9 mouse cellular contexts compared by ENCODE assay signal in the genomic region with DNA sequence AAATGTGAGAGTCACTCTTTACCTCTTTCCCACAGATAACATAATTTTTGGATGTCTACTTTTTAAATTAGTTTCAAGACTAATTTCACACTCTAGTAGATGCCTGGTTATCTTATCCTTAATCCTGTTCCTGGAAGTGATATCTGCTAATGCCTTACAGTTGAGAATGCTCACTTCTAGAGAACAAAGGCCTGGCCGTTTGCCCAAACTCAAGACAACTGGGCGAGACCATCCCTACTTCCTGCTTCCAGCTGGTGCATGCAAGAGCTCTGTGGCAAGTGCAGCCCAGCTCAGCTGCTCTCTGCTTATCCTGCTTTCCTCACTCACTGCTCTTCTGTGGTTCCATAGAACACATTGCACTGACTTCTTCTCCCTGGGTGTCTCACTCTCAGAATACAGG. TPM values are rescaled to one million over a fixed set of nuclear protein-coding genes. Genes with fewer than 3 reads are reported as not detected.
A peak's percentile ranks its signal among the peaks of the same experiment; 100 is the strongest.
DNase-seq lines count a peak whose midpoint lies in the region; ATAC-seq and TF ChIP-seq lines count a peak whose summit lies in the region.
"Had no signal": no experiment of that assay in that cellular context is flagged by ENCODE, and none has a peak within 500 bp of the region (broad histone marks: within the 10 kb centered on the region; RNA-seq: fewer than 3 reads in every experiment).

No protein-coding gene starts in this region.

- H3K4me3 ChIP-seq in intestine, embryonic 15.5 days (replicated peaks) = no peak overlapping the region
- H3K4me3 ChIP-seq in intestine, postnatal 0 days (ENCODE audit: low read depth, low read length) = no peak overlapping the region
- H3K4me3 ChIP-seq in G1E (ENCODE audit: low read depth, low read length) = no peak overlapping the region; the same call in 1 of the 2 replicates
- H3K4me3 ChIP-seq in intestine, embryonic 16.5 days (ENCODE audit: low read length) = no peak overlapping the region
- H3K4me3 ChIP-seq: limb, embryonic 13.5 days had no signal

- H3K27me3 ChIP-seq in intestine, embryonic 15.5 days (replicated peaks) = no peaks in the 10 kb centered on the region
- no peaks in the 10 kb centered on the region for H3K27me3 ChIP-seq in intestine, postnatal 0 days (replicated peaks; ENCODE audit: control insufficient read depth, insufficient read depth, low read length)
- no peaks in the 10 kb centered on the region for H3K27me3 ChIP-seq in G1E (ENCODE audit: insufficient read depth, low read length)
- H3K27me3 ChIP-seq in Patski = no peaks in the 10 kb centered on the region
- H3K27me3 ChIP-seq in intestine, embryonic 16.5 days (replicated peaks; ENCODE audit: control insufficient read depth, insufficient read depth, low read length) = no peaks in the 10 kb centered on the region
- H3K27me3 ChIP-seq: limb, embryonic 13.5 days had no signal

- H3K4me1 ChIP-seq in intestine, embryonic 15.5 days (replicated peaks) = 0 out of 2 replicates have a peak, but pooled peaks cover 3% of the 10 kb centered on the region
- no peaks in the 10 kb centered on the region for H3K4me1 ChIP-seq in intestine, postnatal 0 days (replicated peaks; ENCODE audit: control insufficient read depth, insufficient read depth, low read length)
- H3K4me1 ChIP-seq in G1E (ENCODE audit: insufficient read depth, low read depth, low read length) = peaks cover 30% of the 10 kb centered on the region
- H3K4me1 ChIP-seq in intestine, embryonic 16.5 days (ENCODE audit: control insufficient read depth, insufficient read depth, low read length) = no peaks in the 10 kb centered on the region
- H3K4me1 ChIP-seq: limb, embryonic 13.5 days had no signal

- POLR2A ChIA-PET in Patski (lab: Charles Lee) = interaction anchor here (1.0 to 1.4 kb wide), 2 partner anchors 9 to 12 kb away, joined by 4 to 7 read pairs; no protein-coding TSS in a partner anchor

- ATAC-seq in intestine, embryonic 15.5 days = peak; percentile 49
- no peak for ATAC-seq in intestine, postnatal 0 days
- ATAC-seq in G1E (ENCODE audit: extremely low read depth, insufficient number of reproducible peaks, low FRiP score, poor library complexity, severe bottlenecking) = peak; percentile 89
- peak; percentile 65 for ATAC-seq in Patski
- ATAC-seq in intestine, embryonic 16.5 days = peak; percentile 44; the same call in 1 of the 2 replicates

- H3K27ac ChIP-seq in intestine, embryonic 15.5 days = no peak overlapping the region
- H3K27ac ChIP-seq in intestine, postnatal 0 days (ENCODE audit: low read depth, low read length) = no peak overlapping the region
- no peak overlapping the region for H3K27ac ChIP-seq in intestine, embryonic 16.5 days (ENCODE audit: low read length)
- H3K27ac ChIP-seq: limb, embryonic 13.5 days had no signal

- DNase-seq in G1E (ENCODE audit: low spot score) = peak; percentile 53
- DNase-seq in Patski (ENCODE audit: low read depth, low spot score) = peak; percentile 13
- no peak for DNase-seq in adipocyte (ENCODE audit: low spot score)
- DNase-seq in thymus, postnatal 10 days (ENCODE audit: low spot score in 2 of 2) = no peak
- no peak for DNase-seq in cerebellum, adult 9-11 months

- in situ Hi-C loops in Patski (cut with MboI; ENCODE audit: low pct_unique_long_range_greater_than_20kb) = no loop called here

- 32% methylated on average over 2 of the region's 2 CpGs for WGBS in intestine, embryonic 15.5 days
- 18% methylated on average over 2 of the region's 2 CpGs for WGBS in intestine, postnatal 0 days
- WGBS in intestine, embryonic 16.5 days = 32% methylated on average over 2 of the region's 2 CpGs

- no peak for TF ChIP-seq CTCF in intestine, postnatal 0 days (IDR thresholded peaks at IDR 0.05; ENCODE audit: low read depth)
- TF ChIP-seq CTCF in G1E (IDR thresholded peaks at IDR 0.05; ENCODE audit: low read depth, low read length) (no peak), Patski (IDR thresholded peaks at IDR 0.05) (no peak)

- no peaks in the 10 kb centered on the region for H3K9me3 ChIP-seq in intestine, embryonic 15.5 days
- no peaks in the 10 kb centered on the region for H3K9me3 ChIP-seq in intestine, postnatal 0 days (ENCODE audit: control insufficient read depth)
- H3K9me3 ChIP-seq in G1E (replicated peaks) = no peaks in the 10 kb centered on the region
- no peaks in the 10 kb centered on the region for H3K9me3 ChIP-seq in intestine, embryonic 16.5 days (ENCODE audit: control insufficient read depth, low read length)
- H3K9me3 ChIP-seq: limb, embryonic 13.5 days had no signal

- no peak overlapping the region for H3K4me2 ChIP-seq in intestine, embryonic 15.5 days (replicated peaks)
- H3K4me2 ChIP-seq in intestine, postnatal 0 days (replicated peaks; ENCODE audit: low read depth) = no peak overlapping the region
- no peak overlapping the region for H3K4me2 ChIP-seq in intestine, embryonic 16.5 days (ENCODE audit: low read depth, low read length)
- H3K4me2 ChIP-seq: limb, embryonic 13.5 days had no signal

- CTCF ChIA-PET in Patski (lab: Charles Lee) = interaction anchor here (1.2 to 1.6 kb wide), 2 partner anchors 9 to 11 kb away, joined by 6 to 9 read pairs; no protein-coding TSS in a partner anchor

- no peak overlapping the region for H3K9ac ChIP-seq in intestine, embryonic 15.5 days
- H3K9ac ChIP-seq in intestine, postnatal 0 days (ENCODE audit: low read depth, low read length) = no peak overlapping the region
- H3K9ac ChIP-seq in intestine, embryonic 16.5 days (ENCODE audit: low read depth, low read length) = no peak overlapping the region
- H3K9ac ChIP-seq: limb, embryonic 13.5 days had no signal

- H3K36me3 ChIP-seq in intestine, embryonic 15.5 days = no peaks in the 10 kb centered on the region
- H3K36me3 ChIP-seq in intestine, postnatal 0 days (ENCODE audit: control insufficient read depth, insufficient read depth) = no peaks in the 10 kb centered on the region
- peaks cover 15% of the 10 kb centered on the region for H3K36me3 ChIP-seq in G1E (replicated peaks)
- no peaks in the 10 kb centered on the region for H3K36me3 ChIP-seq in intestine, embryonic 16.5 days (ENCODE audit: control insufficient read depth, insufficient read depth, low read length)

RNA-seq across cellular contexts. Expression of gene Slc25a31, which starts 14.2 kb away (rescaled TPM):
- polyA plus RNA-seq in intestine, embryonic 15.5 days (2015; fragmentation: Nextera tagmentation; extraction: Ambion mirVana) = 0.15 TPM in 1 of 2 replicates, not detected in the other
- polyA plus RNA-seq in intestine, postnatal 0 days (2015; fragmentation: Nextera tagmentation; extraction: Ambion mirVana) = not detected in 2 replicates
- total RNA-seq in G1E (2014; fragmentation: Nextera tagmentation) (not detected in 2 replicates), G1E (2017) (0.16 TPM in 1 of 2 replicates, not detected in the other)
- polyA plus RNA-seq in G1E (2012) (not detected in 2 replicates), Patski (2021) (not detected)
- polyA plus RNA-seq in intestine, embryonic 16.5 days (2015; fragmentation: Nextera tagmentation; extraction: Ambion mirVana) = 0.10 and 0.16 TPM in 2 replicates

RNA-seq across cellular contexts. Expression of gene Hspa4l, which starts 49.9 kb away (rescaled TPM):
- polyA plus RNA-seq in intestine, embryonic 15.5 days (2015; fragmentation: Nextera tagmentation; extraction: Ambion mirVana) = 13.9 and 14.4 TPM in 2 replicates
- polyA plus RNA-seq in intestine, postnatal 0 days (2015; fragmentation: Nextera tagmentation; extraction: Ambion mirVana) = 8.4 and 9.2 TPM in 2 replicates
- total RNA-seq in G1E (2014; fragmentation: Nextera tagmentation) (53.8 and 79.6 TPM in 2 replicates), G1E (2017) (49.0 and 67.8 TPM in 2 replicates)
- polyA plus RNA-seq in G1E (2012) (12.8 and 13.2 TPM in 2 replicates), Patski (2021) (97.1 TPM)
- polyA plus RNA-seq in intestine, embryonic 16.5 days (2015; fragmentation: Nextera tagmentation; extraction: Ambion mirVana) = 12.6 and 12.8 TPM in 2 replicates

Comparison
In these comparisons a context has a peak if more than half of its experiments do, and no peak if none do; other contexts are left out.
1. DNase-seq: peak in G1E (single experiment) and Patski (single experiment); none in adipocyte (single experiment), thymus, postnatal 10 days (0 of 2) and cerebellum, adult 9-11 months (single experiment).